In genomic region chr2:166153399-166153793, GRCm38 (mm10) we compare ENCODE assay signal across 9 mouse cellular contexts. TPM values are rescaled to one million over a fixed set of nuclear protein-coding genes. Genes with fewer than 3 reads are reported as not detected.
DNase-seq lines count a peak whose midpoint lies in the region; ATAC-seq and TF ChIP-seq lines count a peak whose summit lies in the region.
"Had no signal": no experiment of that assay in that cellular context is flagged by ENCODE, and none has a peak within 500 bp of the region (broad histone marks: within the 10 kb centered on the region; RNA-seq: fewer than 3 reads in every experiment).

No protein-coding gene starts in this region.

- H3K27me3 ChIP-seq in heart, embryonic 13.5 days (replicated peaks), result no peaks in the 10 kb centered on the region
- peaks cover 26% of the 10 kb centered on the region for H3K27me3 ChIP-seq in lung, embryonic 16.5 days (ENCODE audit: control insufficient read depth, insufficient read depth, low read depth, low read length)

- intact Hi-C loops in heart, postnatal 14 days (cut with DNase I), result no loop called here

- in situ Hi-C loops in ES-E14 (cut with MboI; ENCODE audit: low sequenced_read_pairs in 2 of 2, unreplicated experiment in 2 of 2), result no loop called here

- DNase-seq in heart, postnatal 14 days, result no peak
- no peak for DNase-seq in ES-E14 (ENCODE audit: low read depth, low spot score)
- DNase-seq in forelimb bud, embryonic 11.5 days (ENCODE audit: low read depth, low spot score), result peak; percentile 40
- DNase-seq in right cerebral cortex, postnatal 14 days, result no peak
- no peak for DNase-seq in spleen, adult 12 weeks (ENCODE audit: low spot score)
- DNase-seq: right cerebral cortex, postnatal 4 days had no signal

- WGBS in heart, embryonic 13.5 days, result 32% methylated on average over 3 of the region's 3 CpGs
- WGBS in lung, embryonic 16.5 days, result 31% methylated on average over 3 of the region's 3 CpGs

- H3K4me2 ChIP-seq in heart, embryonic 13.5 days, result peak overlapping the region; percentile 82
- H3K4me2 ChIP-seq in lung, embryonic 16.5 days (ENCODE audit: low read depth, low read length), result peak overlapping the region; percentile 100

- H3K4me1 ChIP-seq in heart, embryonic 13.5 days, result peaks cover 68% of the 10 kb centered on the region
- peaks cover 17 to 38% of the 10 kb centered on the region in 2 experiments for H3K4me1 ChIP-seq in ES-E14 (ENCODE audit: control insufficient read depth in 2 of 2, insufficient read depth in 2 of 2, low read length in 2 of 2, poor library complexity in 1 of 2)
- peaks cover 53% of the 10 kb centered on the region for H3K4me1 ChIP-seq in lung, embryonic 16.5 days (replicated peaks; ENCODE audit: control insufficient read depth, insufficient read depth, low read length)

- H3K36me3 ChIP-seq in heart, embryonic 13.5 days, result no peaks in the 10 kb centered on the region
- H3K36me3 ChIP-seq in ES-E14 (ENCODE audit: control insufficient read depth, insufficient read depth, low read length, poor library complexity, severe bottlenecking), result peaks cover 11% of the 10 kb centered on the region
- no peaks in the 10 kb centered on the region for H3K36me3 ChIP-seq in lung, embryonic 16.5 days (ENCODE audit: control insufficient read depth, insufficient read depth, low read length)

- H3K4me3 ChIP-seq in heart, embryonic 13.5 days, result peak overlapping the region; percentile 86
- peak overlapping the region; percentile 83 to 84 for H3K4me3 ChIP-seq in ES-E14 (ENCODE audit: insufficient read depth in 1 of 2, low read depth in 1 of 2, low read length in 2 of 2, poor library complexity in 1 of 2, severe bottlenecking in 1 of 2)
- peak overlapping the region; percentile 66 for H3K4me3 ChIP-seq in lung, embryonic 16.5 days (ENCODE audit: low read length)

- H3K27ac ChIP-seq in heart, embryonic 13.5 days (replicated peaks), result peak overlapping the region; percentile 93
- peak overlapping the region; percentile 75 for H3K27ac ChIP-seq in ES-E14 (ENCODE audit: insufficient read depth, low read depth, low read length, poor library complexity, severe bottlenecking)
- no peak overlapping the region for H3K27ac ChIP-seq in lung, embryonic 16.5 days (ENCODE audit: low read length)

- no peak for ATAC-seq in heart, embryonic 13.5 days (ENCODE audit: extremely low read depth, insufficient number of reproducible peaks, low FRiP score, low TSS enrichment)
- ATAC-seq in lung, embryonic 16.5 days (ENCODE audit: low read depth), result no peak
- ATAC-seq in cerebellum, adult (ENCODE audit: insufficient number of reproducible peaks, low FRiP score, low TSS enrichment), result no peak

- peak overlapping the region; percentile 96 for H3K9ac ChIP-seq in heart, embryonic 13.5 days
- peak overlapping the region; percentile 61 for H3K9ac ChIP-seq in ES-E14 (ENCODE audit: insufficient read depth, low read depth, low read length, poor library complexity, severe bottlenecking)
- no peak overlapping the region for H3K9ac ChIP-seq in lung, embryonic 16.5 days (ENCODE audit: low read length)

- no peaks in the 10 kb centered on the region for H3K9me3 ChIP-seq in heart, embryonic 13.5 days
- H3K9me3 ChIP-seq in ES-E14 (ENCODE audit: control insufficient read depth, insufficient read depth, low read depth, low read length), result no peaks in the 10 kb centered on the region
- no peaks in the 10 kb centered on the region for H3K9me3 ChIP-seq in lung, embryonic 16.5 days (ENCODE audit: control insufficient read depth, low read length)

TF ChIP-seq in ES-E14, 5 proteins besides CTCF, POLR2A, EP300 and RAD21:
- no peak for TF ChIP-seq ZC3H11A (IDR thresholded peaks at IDR 0.05; ENCODE audit: borderline replicate concordance, low read depth, low read length)
- TF ChIP-seq HCFC1 (IDR thresholded peaks at IDR 0.05; ENCODE audit: borderline replicate concordance, insufficient read depth, low read length), result no peak
- no peak for TF ChIP-seq ZNF384 (IDR thresholded peaks at IDR 0.05; ENCODE audit: low read depth, low read length)
- TF ChIP-seq MAFK (IDR thresholded peaks at IDR 0.05; ENCODE audit: insufficient read depth, low read depth, low read length), result no peak
- TF ChIP-seq CHD2 (IDR thresholded peaks at IDR 0.05; ENCODE audit: low read depth, low read length), result no peak
TF ChIP-seq in ES-E14: peak in this region for 0.

RNA-seq across cellular contexts. Expression of gene Sulf2, which starts 2.1 kb away (rescaled TPM):
- polyA plus RNA-seq in heart, embryonic 13.5 days (2015; fragmentation: Nextera tagmentation; extraction: Ambion mirVana), result 87.6 and 91.3 TPM in 2 replicates
- total RNA-seq in heart, postnatal 14 days (2021), result 10 to 100 TPM; 59.3 to 60.7 TPM
- 102 and 164 TPM in 2 replicates for total RNA-seq in ES-E14 (2012; rRNA removed)
- polyA plus RNA-seq in lung, embryonic 16.5 days (2015; fragmentation: Nextera tagmentation; extraction: Ambion mirVana), result 23.8 and 28.2 TPM in 2 replicates
